Mouse (Mus musculus) cerebellum, adult 18-20 months (tissue): Measurements from ENCODE around the gene Slc16a4.
A peak's percentile ranks its signal among the peaks of the same experiment; 100 is the strongest.

Experiments used
- DNase-seq, 2 experiments: peaks; one replicate each; pipeline ENCODE4 v3.0.0; 2021

The Slc16a4 gene

DNA sequence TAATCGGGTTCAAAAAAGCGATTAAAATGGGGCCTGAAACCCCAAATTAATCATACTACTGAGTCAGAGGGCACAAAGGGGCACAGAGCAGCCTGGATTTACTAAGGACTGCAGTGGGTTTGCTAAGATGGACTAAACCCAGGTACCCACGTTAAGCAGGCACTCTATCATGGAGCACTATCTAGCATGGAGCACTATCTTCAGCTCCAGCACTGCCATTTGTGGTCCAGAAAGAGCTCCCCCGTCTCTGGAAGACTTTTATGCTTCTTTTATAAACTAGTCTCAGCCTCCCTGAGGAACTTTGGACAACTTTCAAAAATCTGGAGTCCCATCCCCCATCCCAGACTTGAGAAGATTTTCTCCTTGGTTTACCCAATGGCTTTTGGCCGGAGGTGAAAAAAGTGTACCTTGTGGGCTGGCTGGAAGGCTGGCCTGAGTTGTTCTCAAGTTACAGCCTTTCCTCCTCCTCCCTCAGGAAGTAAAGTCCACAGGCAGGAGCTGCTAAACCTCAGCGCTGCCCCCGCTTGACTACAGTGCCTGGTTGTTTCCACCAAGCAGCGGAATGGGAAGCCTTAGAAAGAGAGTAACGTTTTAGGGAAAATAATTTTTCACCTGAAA is at the start of gene Slc16a4:
Slc16a4 (plus strand) TSS at position 467 of the 618 bp plus-strand sequence.
- DNase-seq: no peak

DNA sequence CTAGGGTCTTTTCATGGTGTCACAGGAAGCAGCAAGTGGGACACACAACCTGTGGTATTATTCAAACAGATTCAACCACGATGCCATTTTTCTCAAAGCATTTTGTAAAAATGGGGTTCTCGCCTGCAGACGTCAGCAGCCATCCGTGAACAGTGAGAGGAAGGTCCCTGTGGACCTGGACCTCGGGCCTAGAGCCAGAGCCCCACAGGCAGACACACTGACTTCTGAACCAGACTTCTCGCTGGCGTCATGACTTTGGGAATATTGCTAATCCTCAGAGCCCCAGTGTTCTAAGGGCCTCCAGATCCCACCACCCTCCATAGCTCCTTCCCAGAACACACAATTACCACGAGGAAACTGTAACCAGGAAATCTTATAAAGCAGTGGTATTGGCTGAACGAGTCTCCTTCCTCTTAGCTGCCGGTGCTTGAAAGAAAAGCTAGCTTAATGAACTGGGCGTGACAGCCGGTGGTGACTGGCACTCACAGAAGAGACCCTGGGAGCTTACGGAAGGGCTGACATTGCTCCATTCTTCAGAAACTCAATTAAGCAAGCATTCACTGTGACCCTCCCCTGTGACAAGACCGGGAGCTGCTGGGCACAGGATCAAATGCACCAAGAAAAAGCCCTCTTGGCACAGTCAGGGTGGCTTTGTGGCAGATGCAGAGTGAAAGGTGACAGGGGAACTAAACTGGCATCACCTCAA is 49.5 kb upstream of the Slc16a4 start:
- no peak for DNase-seq

DNA sequence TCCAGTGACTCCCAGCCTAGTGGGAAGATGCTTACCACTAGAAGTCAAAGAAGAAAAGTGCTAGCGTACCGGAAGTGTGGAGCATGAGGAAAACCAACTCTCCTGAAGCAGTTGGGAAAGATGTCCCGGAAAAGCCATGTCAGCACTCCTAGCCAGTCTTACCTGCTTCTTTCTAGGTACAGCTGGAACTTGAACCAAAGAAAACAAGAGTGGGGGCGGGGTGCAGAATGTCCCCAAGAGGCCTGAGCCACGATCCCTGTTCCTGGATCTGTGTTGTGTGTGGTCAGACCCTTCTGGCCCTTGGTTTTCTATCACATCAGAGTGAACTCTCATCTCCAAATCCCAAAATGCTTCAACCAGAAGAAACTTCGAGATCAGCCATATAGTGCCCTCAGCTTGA is 44.2 kb upstream of the Slc16a4 start:
- DNase-seq: no peak

DNA sequence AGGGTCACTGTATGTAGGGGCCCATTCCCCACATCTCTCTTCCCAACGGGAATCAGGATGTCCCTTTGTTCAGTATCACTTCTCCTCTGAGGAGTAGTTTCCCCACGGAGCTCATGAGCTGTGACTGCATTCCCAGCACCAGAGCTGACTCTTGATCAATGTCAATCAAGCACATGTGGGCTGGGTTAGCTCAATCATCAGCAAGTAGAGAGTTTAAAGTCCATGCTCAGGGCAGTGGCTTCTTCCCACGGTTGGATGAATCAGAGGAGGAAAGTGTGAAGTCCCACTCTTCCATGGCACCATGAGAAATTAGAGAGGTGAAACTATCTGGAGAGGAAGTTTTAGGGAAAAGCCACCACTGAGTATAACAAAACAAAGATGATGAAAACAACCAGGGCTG is 42.0 kb upstream of the Slc16a4 start:
- DNase-seq: no peak

DNA sequence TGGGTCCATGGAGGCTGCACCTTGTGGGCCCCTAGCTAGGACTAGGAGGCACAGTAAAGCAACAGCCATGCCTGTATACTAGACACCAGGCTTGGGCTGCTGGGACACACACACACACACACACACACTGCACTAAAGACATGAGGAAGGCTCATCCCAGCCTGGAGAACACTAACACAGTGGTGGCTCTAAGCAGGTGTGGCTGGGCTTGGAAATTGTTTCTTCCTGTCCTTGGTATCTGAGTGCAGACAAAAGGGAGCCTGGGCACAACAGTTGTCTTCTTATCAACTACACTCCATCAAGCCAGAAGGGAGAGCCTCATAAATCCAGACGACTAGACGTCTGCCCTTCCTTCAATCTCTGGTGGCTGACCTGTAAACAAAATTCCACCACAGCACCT is 40.7 kb upstream of the Slc16a4 start:
- DNase-seq: no peak

DNA sequence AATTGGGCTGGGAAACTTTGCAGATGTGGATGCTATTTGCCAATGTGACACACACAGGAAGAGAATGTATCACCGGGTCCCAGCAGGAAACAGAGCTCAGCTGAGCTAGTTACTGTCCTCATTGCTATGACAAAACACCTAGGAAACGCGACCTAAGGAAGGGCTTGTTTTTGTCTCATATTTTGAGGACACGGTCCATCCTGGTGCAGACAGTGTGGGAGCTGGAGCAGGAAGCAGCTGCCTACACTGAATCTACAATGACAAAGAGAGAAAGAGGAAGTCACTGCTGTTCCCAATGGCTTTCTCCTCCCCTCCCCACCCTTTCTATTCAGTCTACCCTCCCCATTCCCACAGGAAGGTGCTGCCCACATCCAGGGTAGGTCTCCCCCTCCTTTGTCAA is 39.0 kb upstream of the Slc16a4 start:
- DNase-seq: no peak

DNA sequence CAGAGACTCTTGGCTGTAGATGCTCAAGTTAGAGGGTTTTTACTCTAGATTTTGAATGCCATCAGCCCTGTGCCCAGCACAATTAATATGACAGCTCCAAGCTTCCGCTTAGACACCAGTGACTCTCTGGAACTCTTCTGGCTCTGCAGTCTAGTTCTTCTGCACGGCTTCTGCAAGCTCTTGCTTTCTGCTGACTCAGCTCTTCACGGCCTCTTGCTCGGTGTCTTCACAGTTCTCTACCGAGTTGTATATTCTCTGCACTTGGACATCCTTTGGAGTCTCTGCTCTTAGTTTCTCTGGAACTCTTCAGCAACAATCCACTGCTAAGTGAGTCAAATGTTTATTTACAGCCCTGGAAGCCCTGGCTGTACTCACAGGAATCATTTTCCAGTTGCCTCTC is 37.1 kb upstream of the Slc16a4 start:
- DNase-seq: no peak

DNA sequence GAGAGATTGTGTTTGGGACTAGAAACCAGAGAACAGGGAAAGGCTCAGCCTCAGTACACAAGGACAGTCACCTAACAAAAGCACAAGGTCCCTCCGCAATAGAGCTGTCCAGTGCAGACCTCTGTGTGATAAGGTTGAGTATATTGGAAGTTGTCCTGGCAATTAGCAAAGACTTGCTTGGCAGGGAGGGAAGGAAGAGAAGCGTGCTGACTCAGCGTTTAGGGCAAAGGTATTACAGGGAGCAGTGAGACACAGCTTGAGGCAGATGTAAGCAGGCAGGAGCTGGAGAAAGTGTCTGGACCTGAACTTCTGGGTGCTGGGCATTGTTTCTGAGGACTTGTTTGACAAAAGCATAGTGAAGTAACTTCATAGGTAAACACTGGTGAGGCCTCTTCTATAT is 35.0 kb upstream of the Slc16a4 start:
- DNase-seq: no peak

DNA sequence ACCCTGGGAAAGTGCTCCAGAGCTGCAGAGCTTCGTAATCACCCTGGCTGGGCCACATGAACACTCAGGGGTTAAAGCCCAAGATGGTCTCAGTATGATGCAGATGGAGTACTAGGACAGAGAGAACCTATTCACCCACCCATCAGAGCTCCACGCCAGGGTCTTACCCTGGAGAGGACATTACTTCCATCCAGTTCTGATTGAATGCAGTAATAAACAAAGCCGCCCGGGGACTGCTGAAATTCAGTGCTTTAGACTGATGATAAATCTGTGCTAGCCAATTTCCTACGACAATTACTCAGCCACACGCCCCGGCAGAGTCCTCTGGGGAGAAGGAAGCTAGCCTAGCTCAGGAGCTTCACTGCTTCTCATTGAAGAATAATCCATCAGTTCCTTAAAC is 34.3 kb upstream of the Slc16a4 start:
- no peak for DNase-seq

DNA sequence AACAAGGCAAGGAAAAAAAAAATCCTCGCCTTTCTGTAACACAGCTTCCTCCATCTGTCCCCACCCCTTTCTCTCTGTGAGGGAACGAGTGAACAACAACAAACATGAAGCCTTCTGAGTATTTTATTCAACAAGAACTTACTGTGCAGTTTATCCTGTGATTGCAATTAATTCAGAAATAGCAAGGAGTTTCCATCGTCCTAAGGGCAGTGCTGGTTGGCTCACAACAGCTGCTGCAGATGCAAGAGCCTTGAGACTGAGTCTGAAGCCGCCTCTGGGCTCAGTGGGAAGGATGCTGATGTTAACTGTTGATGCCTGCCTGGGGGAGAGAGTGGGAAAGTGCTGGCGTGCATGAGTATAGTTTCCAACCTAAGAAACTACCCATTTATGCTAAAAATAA is 33.1 kb upstream of the Slc16a4 start:
- DNase-seq: no peak

DNA sequence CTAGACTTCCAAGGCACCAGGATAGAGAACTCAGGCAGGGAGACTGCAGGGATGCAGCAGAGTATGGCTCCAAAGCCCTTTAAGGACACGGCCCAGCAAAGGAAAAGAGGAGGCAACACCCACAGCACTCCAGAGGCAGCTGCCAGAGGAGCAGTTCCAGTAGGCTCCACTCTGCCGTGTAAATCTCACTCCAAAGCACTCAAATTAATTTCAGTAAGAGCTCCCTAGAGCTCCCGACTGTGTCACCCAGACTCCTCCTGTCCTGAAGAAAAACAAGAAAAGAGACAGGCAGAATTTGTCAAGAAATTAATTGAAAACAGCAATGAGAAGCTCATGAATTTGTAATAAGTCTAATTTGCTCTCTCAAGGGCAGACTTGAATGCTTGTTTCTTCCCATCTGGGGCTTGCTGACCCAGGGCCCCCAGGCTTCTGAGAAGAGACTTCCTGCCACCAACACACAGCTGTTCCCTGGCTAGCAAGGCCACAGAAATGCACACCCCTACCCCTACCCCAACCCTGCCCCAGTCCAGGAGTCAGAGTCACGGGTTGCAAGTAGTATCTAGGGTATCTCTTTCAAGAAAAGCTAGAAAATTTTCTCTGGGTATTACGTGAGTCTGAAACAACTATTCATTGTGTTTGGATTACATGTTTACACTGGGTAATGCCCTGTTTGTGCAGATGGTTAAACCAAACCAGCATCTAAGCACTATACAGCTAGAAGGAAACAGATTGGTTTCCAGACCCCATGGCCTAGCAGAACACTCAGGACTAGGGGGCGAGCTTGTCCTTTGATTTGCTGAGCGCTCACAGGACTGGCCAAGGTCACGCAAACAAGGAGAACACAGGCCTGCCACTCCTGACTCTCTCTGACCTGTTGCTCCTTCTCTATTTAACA is 29.8 kb upstream of the Slc16a4 start:
- no peak for DNase-seq

DNA sequence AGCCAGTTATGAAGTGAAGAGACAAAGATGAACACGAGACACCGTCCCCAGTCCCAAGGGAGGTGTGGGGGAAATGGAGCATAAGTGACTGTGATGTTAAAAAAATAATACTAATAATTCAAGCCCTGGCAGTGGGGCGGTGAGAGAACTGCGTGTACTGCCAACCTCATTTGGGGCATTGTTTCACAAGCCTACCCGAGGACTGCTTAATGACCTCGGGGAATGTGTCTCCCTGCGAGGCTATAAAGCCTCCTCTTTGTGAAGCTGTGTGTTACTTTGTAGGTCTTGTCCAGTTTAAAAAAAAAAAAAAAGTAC is 29.2 kb upstream of the Slc16a4 start:
- no peak for DNase-seq

DNA sequence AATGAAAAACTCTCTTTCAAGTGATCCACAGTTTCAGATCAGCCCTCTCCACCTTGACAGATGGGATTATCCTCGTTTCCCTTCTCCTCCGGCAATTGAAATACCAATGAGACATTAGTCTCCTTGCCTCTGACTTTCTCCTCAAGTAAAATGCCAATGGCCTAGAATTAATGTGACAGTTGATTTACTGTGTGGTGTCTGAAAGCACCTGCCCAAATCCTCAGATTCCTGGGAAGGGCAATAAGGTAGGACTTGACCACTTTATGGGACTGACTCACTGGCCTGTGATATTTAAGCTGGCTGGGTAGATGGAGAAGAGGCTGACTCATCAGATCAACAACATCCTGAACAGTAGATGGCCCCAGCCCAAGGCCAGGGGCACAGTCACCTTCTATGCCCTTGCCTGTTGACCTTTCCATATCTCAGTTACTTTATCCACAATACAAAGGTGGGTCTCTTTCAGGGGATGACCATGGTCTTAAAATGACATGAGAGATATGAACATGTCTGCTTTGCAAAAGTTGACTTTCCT is 24.1 kb upstream of the Slc16a4 start:
- no peak for DNase-seq

DNA sequence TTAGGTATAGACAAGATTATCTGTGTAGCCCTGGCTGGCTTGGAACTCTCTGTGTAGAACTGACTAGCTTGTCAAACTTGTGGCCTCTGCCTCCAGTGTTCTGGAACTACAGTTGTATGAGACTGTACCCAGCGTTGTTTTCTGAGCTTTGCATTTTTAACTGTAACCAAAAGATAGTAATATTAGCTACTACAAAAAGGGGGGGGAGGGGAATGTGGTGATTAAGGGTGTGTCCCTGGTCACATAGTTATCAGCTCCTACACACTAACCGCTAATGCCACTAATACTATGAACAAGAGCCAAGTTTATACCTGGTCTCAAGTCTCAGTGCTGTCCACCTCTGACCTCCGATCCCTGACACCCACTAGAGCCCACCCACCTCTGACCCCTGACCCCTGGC is 18.6 kb upstream of the Slc16a4 start:
- no peak for DNase-seq

DNA sequence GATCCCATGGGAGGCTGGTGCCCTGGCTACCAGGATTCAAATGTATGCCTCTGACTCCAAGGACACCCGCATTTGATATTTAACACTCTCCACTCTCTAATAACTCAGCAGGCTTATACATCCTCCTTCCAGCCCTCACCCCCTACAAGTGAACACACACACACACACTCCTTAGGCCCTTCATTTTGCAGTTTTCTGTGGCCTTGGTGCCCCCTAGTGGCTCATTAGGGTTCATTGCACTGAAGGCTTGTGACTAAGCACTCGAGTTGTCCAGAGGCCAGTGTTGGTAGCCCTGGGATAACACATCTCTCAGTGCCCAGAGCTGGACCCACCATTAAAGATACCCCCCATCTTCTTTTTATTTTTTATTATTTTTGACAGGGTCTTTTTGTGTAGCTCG is 17.2 kb upstream of the Slc16a4 start:
- DNase-seq: peak; percentile 62 to 67

DNA sequence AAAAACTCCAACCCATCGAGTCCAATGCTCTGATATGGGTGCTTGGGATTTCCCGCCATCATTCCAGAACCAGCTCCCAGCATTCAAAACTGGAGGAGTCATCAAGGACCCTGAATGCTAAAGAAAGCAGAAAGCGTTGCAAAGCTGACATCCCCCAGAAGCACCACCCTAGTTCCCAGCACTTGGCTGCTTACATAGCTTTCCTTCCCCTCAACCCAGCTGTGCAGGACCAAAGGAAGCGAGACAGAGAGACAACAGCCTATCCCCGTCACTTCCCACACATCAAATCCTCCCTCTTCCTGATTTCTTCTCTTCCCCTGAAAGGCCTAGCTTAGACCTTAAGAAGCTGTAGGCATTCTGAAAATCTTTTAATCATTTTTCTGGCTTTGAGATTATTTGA is 15.7 kb upstream of the Slc16a4 start:
- DNase-seq: no peak

DNA sequence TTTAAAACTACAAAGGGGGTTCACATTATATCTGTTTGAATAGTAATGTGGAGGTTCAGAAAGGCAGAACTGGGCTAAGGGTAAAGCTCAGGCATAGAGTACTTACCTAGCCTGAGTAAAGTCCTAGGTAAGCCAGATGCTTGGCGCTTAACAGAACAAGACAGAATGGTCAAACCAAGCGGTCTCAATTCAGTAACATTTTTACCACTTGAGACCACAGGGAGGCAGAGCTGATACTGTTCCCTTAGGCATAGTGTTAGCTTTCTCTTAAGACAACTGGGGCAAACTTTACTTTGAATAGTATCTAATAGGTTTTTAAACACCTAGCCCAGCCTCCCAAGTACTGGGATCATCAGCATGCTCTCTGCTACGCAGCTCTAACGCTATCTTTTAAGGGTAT is 15.0 kb upstream of the Slc16a4 start:
- DNase-seq: no peak

DNA sequence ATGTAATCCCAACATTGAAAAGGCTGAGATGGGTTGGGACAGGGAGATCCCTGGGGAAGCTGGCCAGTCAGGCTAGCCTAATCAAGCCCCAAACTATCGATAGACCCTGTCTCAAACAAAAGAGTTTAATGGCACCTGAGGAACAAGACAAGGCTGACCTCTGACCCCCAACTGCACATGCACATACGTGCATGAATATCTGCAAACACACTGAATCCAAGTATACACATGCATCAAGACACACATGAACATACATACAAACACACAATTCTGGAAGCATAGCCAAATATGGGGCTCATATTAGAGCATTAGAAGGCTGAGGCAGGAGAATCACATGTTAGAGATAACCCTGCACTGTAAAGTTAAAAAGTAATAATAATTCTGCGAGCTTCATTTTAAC is 14.4 kb upstream of the Slc16a4 start:
- no peak for DNase-seq

DNA sequence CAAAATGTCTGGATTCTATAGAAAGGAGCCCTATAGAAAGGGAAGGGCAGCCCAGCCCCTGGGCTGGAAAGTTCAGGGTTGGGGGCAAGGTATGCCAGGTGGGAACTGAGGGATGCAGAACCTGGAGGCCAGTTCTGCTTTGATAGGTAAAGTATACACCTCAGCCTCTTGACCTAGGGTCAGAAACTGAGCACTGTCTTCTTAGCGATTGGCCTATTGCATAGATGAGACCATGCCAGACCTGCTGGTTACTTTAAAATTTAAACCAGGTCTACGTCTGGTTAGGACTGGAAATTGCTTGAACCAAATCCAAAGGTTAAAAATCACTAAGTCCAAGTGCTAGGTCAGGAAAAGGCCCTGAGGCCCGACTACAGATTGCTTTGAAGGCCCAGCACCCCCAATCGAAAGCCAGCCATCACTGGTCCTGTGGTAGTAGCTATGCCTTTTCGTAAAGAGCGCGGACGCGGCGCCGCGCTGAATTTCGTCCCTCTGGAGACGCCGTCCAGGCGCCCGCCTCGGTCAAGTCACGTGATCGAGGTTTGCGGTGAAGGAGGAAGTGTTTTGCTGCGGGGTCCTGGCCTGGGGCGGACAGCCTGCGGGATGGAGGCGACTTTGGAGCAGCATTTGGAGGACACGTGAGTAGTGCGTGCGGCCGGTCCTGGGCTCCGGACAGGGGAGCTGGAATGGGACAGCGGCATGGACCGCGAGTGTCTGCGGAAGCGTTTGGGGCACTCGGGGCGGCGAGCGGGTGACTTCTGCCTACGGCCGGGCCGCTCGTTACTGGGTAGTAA is 12.4 kb upstream of the Slc16a4 start, which contains the start of gene Lamtor5:
Lamtor5 (plus strand) TSS at position 380 of the 791 bp plus-strand sequence.
- peak; percentile 87 to 95 for DNase-seq

DNA sequence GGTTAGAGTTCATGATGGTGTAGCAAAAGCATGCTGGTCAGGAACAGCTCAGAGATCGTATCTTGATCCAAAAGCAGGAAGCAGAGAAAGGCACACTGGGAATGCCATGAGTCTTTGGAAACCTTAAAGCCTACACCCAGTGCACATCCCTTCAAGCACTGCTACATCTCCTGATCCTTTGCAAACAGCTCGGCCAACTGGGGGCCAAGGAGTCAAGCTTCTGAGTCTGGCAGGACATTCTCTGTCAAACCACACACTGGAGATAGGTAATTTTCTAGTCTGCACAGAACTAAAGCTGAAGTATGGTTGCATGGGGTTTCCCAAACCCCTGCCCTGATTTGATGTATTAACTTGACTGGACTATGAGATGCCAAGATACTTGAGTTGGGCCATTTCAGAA is 4.9 kb upstream of the Slc16a4 start:
- DNase-seq: no peak

DNA sequence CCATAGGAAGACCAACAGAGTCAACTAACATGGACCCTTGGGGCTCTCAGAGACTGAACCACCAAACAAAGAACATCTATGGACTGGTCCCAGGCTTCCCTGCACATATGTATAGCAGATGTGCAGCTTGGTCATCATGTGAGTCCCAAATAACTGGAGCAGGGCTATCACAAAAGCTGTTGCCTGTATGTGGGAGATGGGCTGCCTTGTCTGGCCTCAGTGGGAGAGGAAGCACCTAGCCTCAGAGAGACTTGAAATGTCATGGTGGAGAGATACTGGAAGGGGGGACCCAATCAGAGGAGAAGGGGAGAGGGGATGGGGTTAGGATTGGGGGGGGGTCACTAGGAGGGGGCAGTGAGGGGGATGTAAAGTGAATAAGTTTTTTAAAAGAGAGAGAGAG is 3.7 kb upstream of the Slc16a4 start:
- DNase-seq: no peak

DNA sequence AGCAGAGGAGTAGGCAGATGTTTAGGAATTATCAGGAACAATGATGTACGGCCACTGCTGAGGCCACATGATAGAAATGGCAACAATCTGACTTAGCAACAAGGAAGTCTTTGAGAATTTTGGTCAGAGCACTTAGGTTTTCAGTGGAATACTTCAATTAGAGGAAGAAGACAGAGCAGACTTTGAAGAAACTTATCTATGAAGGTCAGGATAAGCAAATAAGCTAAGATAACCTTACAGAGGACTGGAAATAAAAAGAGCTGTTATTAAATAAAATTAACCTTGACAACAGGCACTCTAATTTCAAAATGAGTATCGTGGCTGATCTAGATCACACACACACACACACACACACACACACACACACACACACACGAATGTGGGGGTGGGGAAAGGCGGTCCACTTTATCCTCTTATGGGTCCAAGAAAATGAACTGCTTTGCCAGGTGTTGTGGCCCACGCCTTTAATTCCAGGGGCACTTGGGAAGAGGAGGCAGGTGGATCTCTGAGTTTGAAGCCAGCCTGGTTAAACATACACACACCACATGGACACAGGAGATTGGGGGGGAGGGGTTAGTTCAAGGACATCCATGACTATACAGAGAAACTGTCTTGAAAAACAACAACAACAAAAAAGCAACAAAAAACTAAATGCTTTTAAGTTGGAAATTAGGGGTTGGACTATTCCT is 4.8 kb downstream of the Slc16a4 start:
- DNase-seq: no peak
